Mouse (Mus musculus) hindbrain, embryonic 14.5 days (tissue): ENCODE measurements around the gene Rps23. TPM values are rescaled to one million over a fixed set of nuclear protein-coding genes. Genes with fewer than 3 reads are reported as not detected.
"Not testable (repeated sequence)": the region's sequence is repeated elsewhere in the genome, so short reads cannot be mapped to it uniquely, and the experiment has no call there.

ENCODE experiments used
- ATAC-seq: fragments of 200-750 bp; cut with Nextera tagmentation; 2 replicates; pipeline ENCODE4 v1.8.0; 2017; ENCODE audit warnings: moderate number of reproducible peaks, mild to moderate bottlenecking, moderate TSS enrichment, moderate library complexity; ENCODE audit not compliant: low FRiP score
- DNase-seq: peaks from one replicate; pipeline ENCODE4 v3.0.0-alpha.2; 2015; ENCODE audit warnings: low spot score
- H3K27ac ChIP-seq: fragments of 300-500 bp; sonication (generic); 2 replicates; pipeline ENCODE4 v1.5.1; 2014; ENCODE audit warnings: mild to moderate bottlenecking, moderate library complexity
- H3K27me3 ChIP-seq: fragments of 300-500 bp; sonication (generic); 2 replicates; pipeline ENCODE4 v1.6.1; 2014; ENCODE audit warnings: mild to moderate bottlenecking, low read length, mixed read lengths; ENCODE audit not compliant: control insufficient read depth, insufficient read depth
- H3K36me3 ChIP-seq: fragments of 300-500 bp; sonication (generic); replicated peaks from 2 replicates; pipeline ENCODE4 v1.6.1; 2014; ENCODE audit not compliant: control insufficient read depth, insufficient read depth
- H3K4me1 ChIP-seq: fragments of 300-500 bp; sonication (generic); replicated peaks from 2 replicates; pipeline ENCODE4 v1.6.1; 2014; ENCODE audit warnings: antibody characterized with exemption, low read length, mixed read lengths; ENCODE audit not compliant: control insufficient read depth, insufficient read depth
- H3K4me2 ChIP-seq: fragments of 300-500 bp; sonication (generic); replicated peaks from 2 replicates; pipeline ENCODE4 v1.6.1; 2014; ENCODE audit warnings: mild to moderate bottlenecking, moderate library complexity
- H3K4me3 ChIP-seq: fragments of 300-500 bp; sonication (generic); replicated peaks from 2 replicates; pipeline ENCODE4 v1.5.1; 2014; ENCODE audit warnings: mild to moderate bottlenecking, low read length
- H3K9ac ChIP-seq: fragments of 300-500 bp; sonication (generic); 2 replicates; pipeline ENCODE4 v1.6.1; 2014
- H3K9me3 ChIP-seq: fragments of 300-500 bp; sonication (generic); 2 replicates; pipeline ENCODE4 v1.6.1; 2016; ENCODE audit warnings: low read length; ENCODE audit not compliant: control insufficient read depth
- WGBS: fragments of 180-500 bp; shearing (Covaris S2); extraction: QIAGEN DNeasy Blood & Tissue Kit; methylation state at CpG from one replicate; pipeline ENCODE4 v1.1.7; 2014; 5-methylcytosine and 5-hydroxymethylcytosine counted together
- polyA plus RNA-seq: library from polyadenylated mRNA; unstranded; fragments of >200 nt; fragmentation: Nextera tagmentation; extraction: Ambion mirVana; gene quantifications from 2 replicates; pipeline ENCODE4 v1.2.1, GENCODE M21; 2014

Gene Rps23
- polyA plus RNA-seq, 1 experiment from 2014 or later: 156 TPM

- H3K27ac ChIP-seq: no peak overlapping the region
- H3K4me1 ChIP-seq: no peaks in the 10 kb centered on the region
- no peak overlapping the region for H3K4me3 ChIP-seq
- WGBS: 91% methylated on average over 12 of the region's 12 CpGs
- no peaks in the 10 kb centered on the region for H3K36me3 ChIP-seq
- H3K27me3 ChIP-seq: no peaks in the 10 kb centered on the region
- no peak for ATAC-seq
- no peak for DNase-seq
- no peaks in the 10 kb centered on the region for H3K9me3 ChIP-seq
- H3K4me2 ChIP-seq: no peak overlapping the region
- no peak overlapping the region for H3K9ac ChIP-seq
Measured at GRCm38 (mm10) chr13:90907376-90907775, 15.4 kb upstream of the Rps23 start.

- Histone ChIP-seq H3K27ac (peak overlapping the region; percentile 73), H3K4me2 (0 out of 2 replicates have a peak overlapping the region, but pooled peaks have one; percentile 4), H3K27me3 (no peaks in the 10 kb centered on the region), H3K4me1 (peaks cover 12% of the 10 kb centered on the region; the same call in 1 of the 2 replicates), H3K9me3 (no peaks in the 10 kb centered on the region), H3K36me3 (no peaks in the 10 kb centered on the region), H3K4me3 (no peak overlapping the region), H3K9ac (no peak overlapping the region)
- DNase-seq (peak; percentile 53), ATAC-seq (peak; percentile 64; the same call in 1 of the 2 replicates)
- 48% methylated on average over 17 of the region's 17 CpGs for WGBS
Measured at GRCm38 (mm10) chr13:90912760-90913674, 9.7 kb upstream of the Rps23 start.

DNA sequence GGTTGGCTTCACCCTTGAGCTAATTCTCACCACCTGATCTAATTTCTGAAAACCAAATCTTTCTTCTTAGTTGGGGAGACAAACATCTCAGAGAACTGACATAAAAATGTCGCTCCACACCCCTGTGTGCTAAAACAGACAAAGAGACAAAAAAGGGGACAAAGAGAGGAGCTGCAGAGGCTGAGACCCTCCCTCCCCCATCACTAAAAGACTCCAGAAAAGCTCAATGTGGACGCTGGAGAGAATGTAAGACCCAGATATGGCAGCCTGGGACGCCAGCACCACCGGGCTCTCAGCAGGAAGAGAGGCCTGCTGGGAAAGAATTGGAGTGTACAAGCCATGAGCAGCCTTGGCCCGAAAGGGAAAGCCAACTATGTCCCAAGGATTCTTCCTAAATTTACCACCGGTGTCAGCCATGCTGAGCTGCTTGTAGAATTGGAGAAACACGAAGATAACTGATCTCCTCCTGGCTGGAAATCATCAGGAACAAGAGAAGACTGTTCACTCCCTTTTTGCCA, 9.0 kb upstream of the Rps23 start:
- WGBS: 47% methylated on average over 7 of the region's 7 CpGs
- ATAC-seq (0 out of 2 replicates have a peak, but pooled peaks have one; percentile 19), DNase-seq (no peak)
- Histone ChIP-seq H3K36me3 (no peaks in the 10 kb centered on the region), H3K9ac (no peak overlapping the region), H3K9me3 (no peaks in the 10 kb centered on the region), H3K4me3 (no peak overlapping the region), H3K27ac (peak overlapping the region; percentile 73), H3K27me3 (no peaks in the 10 kb centered on the region), H3K4me1 (peaks cover 12% of the 10 kb centered on the region; the same call in 1 of the 2 replicates), H3K4me2 (peak overlapping the region; percentile 4; the same call in 1 of the 2 replicates)

DNA sequence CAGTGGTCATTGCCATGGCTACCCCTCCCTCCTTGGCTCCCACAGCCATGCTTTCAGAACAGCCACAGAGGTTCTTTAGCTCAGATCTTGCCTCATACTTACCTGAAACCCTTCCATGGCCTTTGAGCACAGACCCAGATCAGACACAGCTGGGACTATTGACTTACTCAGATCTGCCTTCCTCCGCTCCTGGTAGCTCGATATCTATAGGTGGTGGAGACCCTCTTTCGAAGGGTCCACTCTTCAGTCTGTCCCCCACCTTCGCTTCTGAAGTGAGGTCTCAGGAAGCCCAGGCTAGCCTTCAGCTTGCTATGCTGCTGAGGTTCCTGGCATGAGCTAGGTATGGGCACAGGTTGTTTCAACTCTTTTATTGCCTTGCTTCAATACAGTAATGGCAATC, 8.0 kb upstream of the Rps23 start:
- no peak overlapping the region for H3K4me2 ChIP-seq
- ATAC-seq: no peak
- H3K9ac ChIP-seq: no peak overlapping the region
- no peaks in the 10 kb centered on the region for H3K27me3 ChIP-seq
- 0 out of 2 replicates have a peak overlapping the region, but pooled peaks have one; percentile 32 for H3K27ac ChIP-seq
- H3K4me1 ChIP-seq: peaks cover 12% of the 10 kb centered on the region; the same call in 1 of the 2 replicates
- 95% methylated on average over 4 of the region's 4 CpGs for WGBS
- H3K4me3 ChIP-seq: no peak overlapping the region
- no peak for DNase-seq
- no peaks in the 10 kb centered on the region for H3K9me3 ChIP-seq
- no peaks in the 10 kb centered on the region for H3K36me3 ChIP-seq

- Histone ChIP-seq H3K4me2 (peak overlapping the region; percentile 85), H3K36me3 (peaks cover 39% of the 10 kb centered on the region), H3K4me3 (peak overlapping the region; percentile 76), H3K9ac (peak overlapping the region; percentile 81), H3K27ac (peak overlapping the region; percentile 75; the same call in 1 of the 2 replicates)
- not testable (repeated sequence) for H3K9me3 ChIP-seq, ATAC-seq, DNase-seq, H3K27me3 ChIP-seq, H3K4me1 ChIP-seq
- 2% methylated on average over 13 of the region's 13 CpGs for WGBS
Measured at GRCm38 (mm10) chr13:90923617-90924016, 859 bp downstream of the Rps23 start.

DNA sequence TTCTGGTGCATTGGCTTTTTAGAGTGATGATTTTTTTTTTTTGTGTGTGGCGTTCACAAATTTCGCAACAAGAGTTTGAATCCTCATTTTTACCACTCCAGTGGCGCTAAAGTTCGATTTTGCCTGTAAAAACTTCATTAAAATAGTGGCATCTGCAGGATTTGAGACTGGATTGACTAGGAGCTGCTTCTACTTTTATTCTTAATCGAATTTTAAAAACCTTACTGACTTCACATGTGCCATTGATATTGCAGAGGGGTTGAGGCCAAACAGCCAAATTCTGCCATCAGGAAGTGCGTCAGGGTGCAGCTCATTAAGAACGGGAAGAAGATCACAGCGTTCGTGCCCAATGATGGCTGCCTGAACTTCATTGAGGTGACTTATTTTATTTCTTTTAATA, 1.3 kb downstream of the Rps23 start:
- H3K4me2 ChIP-seq: peak overlapping the region; percentile 85
- H3K27me3 ChIP-seq: no peaks in the 10 kb centered on the region
- H3K4me1 ChIP-seq: peaks cover 6% of the 10 kb centered on the region; the same call in 1 of the 2 replicates
- peaks cover 43% of the 10 kb centered on the region for H3K36me3 ChIP-seq
- no peak for DNase-seq
- 53% methylated on average over 9 of the region's 9 CpGs for WGBS
- no peak overlapping the region for H3K27ac ChIP-seq
- H3K9me3 ChIP-seq: no peaks in the 10 kb centered on the region
- ATAC-seq: no peak
- peak overlapping the region; percentile 76 for H3K4me3 ChIP-seq
- H3K9ac ChIP-seq: peak overlapping the region; percentile 81

DNA sequence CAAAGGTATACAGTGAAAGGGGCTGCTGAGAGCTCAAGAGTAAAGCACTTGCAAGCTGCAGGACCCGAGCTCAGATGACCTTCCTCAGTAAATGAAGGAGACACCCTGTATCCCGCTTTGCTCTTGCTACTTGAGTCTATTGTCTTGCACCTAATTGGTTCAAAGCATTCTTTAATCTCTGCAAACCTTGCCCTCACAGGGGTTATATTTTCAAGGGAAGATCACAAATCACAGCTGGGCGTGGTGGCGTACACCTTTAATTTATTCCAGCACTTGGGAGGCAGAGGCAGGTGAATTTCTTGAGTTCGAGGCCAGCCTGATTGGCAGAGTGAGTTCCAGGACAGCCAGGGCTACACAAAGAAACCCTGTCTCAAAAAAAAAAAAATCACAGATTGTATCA, 2.4 kb downstream of the Rps23 start:
- peaks cover 45% of the 10 kb centered on the region for H3K36me3 ChIP-seq
- H3K9me3 ChIP-seq: no peaks in the 10 kb centered on the region
- H3K27me3 ChIP-seq: no peaks in the 10 kb centered on the region
- H3K4me2 ChIP-seq: no peak overlapping the region
- peaks cover 6% of the 10 kb centered on the region; the same call in 1 of the 2 replicates for H3K4me1 ChIP-seq
- 93% methylated on average over 5 of the region's 5 CpGs for WGBS
- no peak for ATAC-seq
- H3K9ac ChIP-seq: no peak overlapping the region
- H3K4me3 ChIP-seq: no peak overlapping the region
- H3K27ac ChIP-seq: no peak overlapping the region
- DNase-seq: no peak

DNA sequence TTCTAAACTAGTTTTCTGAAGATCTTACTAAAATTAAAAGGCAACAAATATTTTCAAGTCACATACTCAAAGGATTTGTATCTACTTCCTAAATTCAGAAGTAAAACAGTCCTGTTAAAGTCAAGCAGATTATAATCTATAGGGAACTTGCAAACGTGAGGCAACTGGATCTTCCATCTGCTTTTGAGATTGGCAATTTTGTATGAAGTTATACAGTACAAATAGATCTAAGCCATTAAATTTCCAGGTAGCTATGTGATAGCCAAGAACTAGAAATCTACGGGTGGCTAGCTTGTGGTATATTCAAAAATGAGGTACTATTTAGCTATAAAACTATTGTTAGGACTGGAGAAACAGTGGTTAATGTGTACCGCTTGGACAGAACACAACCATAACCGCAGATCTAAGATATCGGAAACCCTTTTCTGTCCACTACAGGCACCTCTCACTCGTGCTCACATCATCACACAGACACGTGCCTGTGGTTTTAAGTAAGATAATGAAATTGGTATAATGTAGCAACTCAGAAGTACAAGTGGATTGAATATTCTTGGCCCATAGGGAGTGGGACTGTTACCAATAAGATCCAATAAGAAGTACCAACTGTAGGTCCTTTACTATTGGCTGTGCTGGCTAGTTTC, 3.5 kb downstream of the Rps23 start:
- DNase-seq (no peak), ATAC-seq (no peak)
- no peak overlapping the region for H3K4me2 ChIP-seq
- H3K4me1 ChIP-seq: peaks cover 6% of the 10 kb centered on the region; the same call in 1 of the 2 replicates
- H3K36me3 ChIP-seq: peaks cover 45% of the 10 kb centered on the region
- 87% methylated on average over 7 of the region's 7 CpGs for WGBS
- no peak overlapping the region for H3K4me3 ChIP-seq
- H3K27ac ChIP-seq: no peak overlapping the region
- no peak overlapping the region for H3K9ac ChIP-seq
- no peaks in the 10 kb centered on the region for H3K9me3 ChIP-seq
- no peaks in the 10 kb centered on the region for H3K27me3 ChIP-seq
